Mouse (Mus musculus) urinary bladder, postnatal 4 days (tissue): Measurements from ENCODE around the gene Golga3.
A peak's percentile ranks its signal among the peaks of the same experiment; 100 is the strongest.

Experiments
- DNase-seq, 2 experiments: peaks; one replicate each; pipeline ENCODE4 v3.0.0; 2021 to 2022; ENCODE audit warnings: low spot score in 2 of 2

The Golga3 gene

DNA sequence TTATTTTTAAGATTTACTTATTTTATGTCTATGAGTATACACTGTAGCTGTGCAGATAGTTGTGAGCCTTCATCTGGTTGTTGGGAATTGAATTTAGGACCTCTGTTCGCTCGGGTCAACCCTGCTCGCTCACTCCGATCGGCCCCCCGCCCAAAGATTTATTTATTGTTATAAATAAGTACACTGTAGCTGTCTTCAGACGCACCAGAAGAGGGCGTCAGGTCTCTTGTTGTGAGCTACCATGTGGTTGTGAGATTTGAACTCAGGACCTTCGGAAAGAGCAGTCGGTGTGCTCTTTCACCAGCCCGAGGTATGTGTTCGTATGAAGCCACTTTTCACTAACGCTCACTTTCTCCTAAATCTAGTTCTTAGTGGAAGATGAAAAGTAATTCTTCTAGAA, 55.1 kb downstream of the Golga3 start:
- DNase-seq, result no peak

DNA sequence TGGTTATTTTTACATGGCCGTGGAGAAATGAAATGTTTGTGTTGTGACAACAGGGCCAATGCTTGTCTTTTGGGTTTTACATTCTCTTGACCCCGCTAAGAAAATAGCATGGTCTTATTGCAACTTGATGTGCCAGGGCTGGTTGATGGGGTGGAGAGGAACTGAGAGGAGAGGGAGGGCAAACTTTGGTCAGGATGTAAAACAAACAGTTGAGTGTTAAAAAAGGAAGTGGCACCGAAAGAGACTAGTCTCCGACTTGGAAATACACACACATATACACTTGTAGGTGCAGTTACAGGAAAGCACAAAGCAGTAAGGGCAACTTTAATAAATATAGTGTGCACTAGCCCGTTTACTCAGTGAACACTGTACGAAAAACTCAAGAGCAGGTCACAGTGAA, 55.8 kb downstream of the Golga3 start:
- no peak for DNase-seq

DNA sequence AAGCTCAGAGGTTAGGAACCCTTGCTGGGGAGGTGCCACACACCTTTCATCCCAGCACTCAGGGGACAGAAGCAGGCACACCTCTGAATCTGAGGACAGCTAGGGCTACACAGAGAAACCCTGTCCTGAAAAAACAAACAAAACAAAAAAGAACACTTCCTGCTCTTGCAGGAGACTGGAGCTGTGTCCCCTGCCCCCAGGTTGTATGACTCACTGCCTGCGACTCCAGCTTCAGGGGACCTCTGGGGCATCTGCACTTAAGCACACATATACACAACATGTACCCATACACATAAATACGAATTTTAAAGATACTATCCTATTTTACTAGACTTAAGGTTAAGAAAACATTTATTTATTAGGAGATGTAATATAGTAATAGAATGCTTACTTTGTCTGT, 67.6 kb downstream of the Golga3 start:
- DNase-seq, result no peak

DNA sequence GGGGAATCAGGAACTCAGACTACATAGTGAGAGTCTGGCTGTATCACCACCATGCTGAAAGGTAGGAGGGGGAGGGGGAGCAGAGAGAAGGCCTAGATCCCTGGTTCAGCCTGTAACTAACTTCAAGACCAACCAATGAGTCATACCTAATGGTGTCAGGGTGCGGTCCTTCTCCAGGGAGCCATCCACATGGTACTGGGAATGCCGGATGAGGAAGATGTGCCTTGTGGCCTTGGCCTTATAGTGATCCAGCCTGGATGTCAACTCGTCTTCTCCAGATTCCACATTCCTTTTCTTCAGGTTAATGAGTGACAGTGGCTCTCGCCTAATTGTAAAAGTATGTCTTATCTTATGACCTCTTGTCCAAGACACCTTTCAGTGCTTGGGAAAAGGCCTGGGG, 90.4 kb downstream of the Golga3 start:
- DNase-seq, result no peak

DNA sequence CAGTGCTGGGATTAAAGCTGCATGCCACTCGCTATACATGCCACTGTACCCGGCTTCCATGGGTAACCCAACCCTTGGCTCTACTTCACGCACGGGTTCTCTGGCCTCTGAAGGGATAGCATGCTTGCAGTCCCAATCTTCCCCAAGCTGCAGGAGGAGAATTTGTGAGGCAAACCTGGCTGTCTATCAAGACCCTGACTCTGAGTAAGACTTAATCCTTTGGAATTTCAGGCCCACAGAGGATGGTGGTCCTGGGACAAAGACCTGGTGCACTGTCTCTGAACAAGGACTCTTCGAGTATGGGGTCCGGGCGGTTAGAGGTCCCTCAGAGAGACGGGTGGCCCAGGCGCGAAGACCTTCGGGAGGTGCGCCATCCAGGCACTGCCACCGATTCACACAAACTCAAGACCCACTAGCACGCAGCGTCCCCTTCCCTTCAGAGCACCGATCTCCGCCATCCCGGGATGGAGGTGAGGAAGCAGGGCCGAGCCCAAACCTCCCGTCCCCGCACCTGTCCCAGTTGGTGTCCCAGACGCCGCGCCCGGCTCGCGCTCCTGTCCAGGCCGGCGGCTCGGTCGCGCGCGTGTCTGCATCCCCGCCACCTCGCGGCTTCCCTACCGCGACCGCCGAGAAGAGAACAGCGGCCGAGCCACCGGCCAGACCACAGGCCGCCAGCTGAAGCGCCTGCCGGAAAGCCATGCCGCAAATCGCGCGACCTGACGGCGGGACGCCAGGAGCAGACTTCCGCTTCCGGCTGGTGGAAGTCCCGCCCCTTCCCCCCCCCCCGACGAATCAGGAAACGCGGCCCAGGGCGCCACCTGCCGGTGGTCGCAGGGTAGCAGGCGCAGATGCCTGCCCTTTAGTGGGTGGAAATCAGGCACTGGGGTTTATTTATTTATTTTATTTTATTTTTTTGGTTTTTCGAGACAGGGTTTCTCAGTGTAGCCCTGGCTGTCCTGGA, 92.9 kb downstream of the Golga3 start, which contains the start of gene Pgam5:
Gene Pgam5, minus strand, starts transcription at position 773 of the 961 bp plus-strand sequence.
- DNase-seq, result peak; percentile 87 to 94

DNA sequence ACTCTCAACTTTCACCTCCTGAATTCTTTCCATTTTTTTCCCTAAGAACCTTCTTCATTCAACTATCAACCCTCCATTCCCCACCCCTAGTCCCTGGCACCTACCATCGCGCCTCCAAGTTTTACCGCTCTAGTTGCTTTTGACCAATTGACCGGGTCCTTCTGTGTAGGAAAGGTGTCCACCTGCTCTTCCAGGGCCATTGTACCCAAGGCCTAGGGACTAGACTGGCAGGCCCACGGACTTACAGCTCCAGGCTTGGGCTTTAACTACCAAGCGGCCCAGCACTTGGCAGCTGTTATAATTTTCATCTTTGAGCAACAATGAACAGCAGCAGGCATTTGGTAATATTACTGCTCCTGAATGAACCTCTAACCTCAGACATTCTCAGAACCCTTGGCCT, 93.7 kb downstream of the Golga3 start:
- no peak for DNase-seq

DNA sequence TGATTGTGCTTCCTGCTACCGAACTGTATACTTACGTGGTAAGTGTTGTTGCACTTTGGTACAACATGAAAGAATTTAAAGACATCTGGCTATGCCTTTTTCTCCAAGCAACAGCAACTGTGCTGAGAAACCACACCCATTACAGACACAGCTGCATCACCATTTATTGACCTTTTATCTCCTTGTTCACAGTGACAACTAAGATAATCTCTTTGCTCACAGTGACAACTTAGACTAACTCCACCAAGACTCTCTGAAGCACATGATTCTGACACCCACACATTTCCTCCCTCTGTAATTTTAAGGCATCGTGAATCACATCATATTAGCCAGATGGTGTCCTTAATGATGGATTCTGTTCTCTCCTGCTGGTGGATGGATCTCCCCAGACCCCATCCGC, 97.6 kb downstream of the Golga3 start:
- DNase-seq, result no peak

DNA sequence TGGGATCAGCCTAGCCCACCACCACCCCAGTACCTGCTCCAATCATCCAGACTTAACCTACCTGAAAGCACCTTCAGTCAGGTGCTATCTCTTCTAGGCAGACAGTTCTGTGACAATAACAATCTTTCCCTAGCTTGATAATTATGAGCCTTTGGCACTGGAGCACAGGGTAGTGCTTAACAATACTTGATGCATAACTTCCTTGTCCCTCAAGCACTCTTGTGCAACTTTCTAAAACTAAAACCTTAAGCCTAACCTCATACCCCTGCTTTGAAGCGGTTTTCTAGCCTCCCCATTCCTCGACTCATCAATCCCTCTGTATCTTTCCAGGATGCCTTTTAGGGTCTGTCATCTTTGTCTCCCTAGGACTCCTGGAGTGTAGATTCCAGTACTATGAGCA, 98.3 kb downstream of the Golga3 start:
- DNase-seq, result no peak
